Mouse (Mus musculus) neural tube, embryonic 15.5 days (tissue): ENCODE results near the gene Plcxd1. TPM values are rescaled to one million over a fixed set of nuclear protein-coding genes. Genes with fewer than 3 reads are reported as not detected.
"Not testable (repeated sequence)": the region's sequence is repeated elsewhere in the genome, so short reads cannot be mapped to it uniquely, and the experiment has no call there.

Experiments
- ATAC-seq: fragments of 200-750 bp; cut with Nextera tagmentation; 2 replicates; pipeline ENCODE4 v1.8.0; 2017; ENCODE audit warnings: mild to moderate bottlenecking, moderate TSS enrichment, moderate library complexity; ENCODE audit not compliant: low FRiP score
- H3K27ac ChIP-seq: fragments of 300-500 bp; sonication (generic); replicated peaks from 2 replicates; pipeline ENCODE4 v1.5.1; 2015; ENCODE audit warnings: mild to moderate bottlenecking, inconsistent platforms
- H3K27me3 ChIP-seq: fragments of 300-500 bp; sonication (generic); replicated peaks from 2 replicates; pipeline ENCODE4 v1.6.1; 2015; ENCODE audit warnings: inconsistent platforms
- H3K36me3 ChIP-seq: fragments of 300-500 bp; sonication (generic); 2 replicates; pipeline ENCODE4 v1.6.1; 2015; ENCODE audit warnings: inconsistent platforms
- H3K4me1 ChIP-seq: fragments of 300-500 bp; sonication (generic); 2 replicates; pipeline ENCODE4 v1.6.1; 2015; ENCODE audit warnings: inconsistent platforms
- H3K4me2 ChIP-seq: fragments of 300-500 bp; sonication (generic); 2 replicates; pipeline ENCODE4 v1.6.1; 2015; ENCODE audit warnings: inconsistent platforms, mild to moderate bottlenecking, moderate library complexity
- H3K4me3 ChIP-seq: fragments of 300-500 bp; sonication (generic); replicated peaks from 2 replicates; pipeline ENCODE4 v1.5.1; 2015; ENCODE audit warnings: mild to moderate bottlenecking, inconsistent platforms
- H3K9ac ChIP-seq: fragments of 300-500 bp; sonication (generic); replicated peaks from 2 replicates; pipeline ENCODE4 v1.6.1; 2015; ENCODE audit warnings: mild to moderate bottlenecking, inconsistent platforms
- H3K9me3 ChIP-seq: fragments of 300-500 bp; sonication (generic); replicated peaks from 2 replicates; pipeline ENCODE4 v1.6.1; 2016; ENCODE audit warnings: inconsistent platforms
- WGBS: fragments of 180-500 bp; shearing (Covaris S2); methylation state at CpG from one replicate; pipeline ENCODE4 v1.1.7; 2015; ENCODE audit warnings: mixed read lengths; 5-methylcytosine and 5-hydroxymethylcytosine counted together
- polyA plus RNA-seq: library from polyadenylated mRNA; unstranded; fragments of >200 nt; fragmentation: Nextera tagmentation; extraction: Ambion mirVana; gene quantifications from 2 replicates; pipeline ENCODE4 v1.2.1, GENCODE M21; 2015

The Plcxd1 gene
- 6.4 and 7.5 TPM in 2 replicates for polyA plus RNA-seq

- 8% methylated on average over 25 of the region's 25 CpGs for WGBS
- Histone ChIP-seq H3K4me1 (peaks cover 27% of the 10 kb centered on the region), H3K36me3 (peaks cover 26% of the 10 kb centered on the region), H3K9me3 (no peaks in the 10 kb centered on the region), H3K27ac (no peak within 1 kb of the TSS), H3K4me3 (peak within 1 kb of the TSS; percentile 44), H3K9ac (peak within 1 kb of the TSS; percentile 50), H3K4me2 (peak within 1 kb of the TSS; percentile 86), H3K27me3 (no peaks in the 10 kb centered on the region)
- no peak for ATAC-seq
Observed at GRCm38 (mm10) chr5:110099656-110100580, at the start of gene Plcxd1. Gene Plcxd1, plus strand, starts transcription at chr5:110099969.

GRCm38 (mm10) chr5:110057637-110058408 lies 41.9 kb upstream of the Plcxd1 start:
- H3K4me2 ChIP-seq = peak overlapping the region; percentile 65
- ATAC-seq = peak; percentile 98
- WGBS = 2% methylated on average over 19 of the region's 19 CpGs

GRCm38 (mm10) chr5:110072413-110072812 lies 27.4 kb upstream of the Plcxd1 start, which contains the start of gene Gm17655:
Gene Gm17655, minus strand, starts transcription at chr5:110072513.
- H3K9ac ChIP-seq, H3K27me3 ChIP-seq, H3K36me3 ChIP-seq, H3K4me3 ChIP-seq, H3K27ac ChIP-seq, ATAC-seq, H3K4me1 ChIP-seq, H3K4me2 ChIP-seq: not testable (repeated sequence)
- WGBS = 92% methylated on average over 2 of the region's 2 CpGs
- peaks cover 26% of the 10 kb centered on the region for H3K9me3 ChIP-seq

More at GRCm38 (mm10) chr5:110057637-110058408, 41.9 kb upstream of the Plcxd1 start:
- peak overlapping the region; percentile 50 for H3K9ac ChIP-seq
- no peaks in the 10 kb centered on the region for H3K36me3 ChIP-seq
- H3K27me3 ChIP-seq = no peaks in the 10 kb centered on the region
- no peaks in the 10 kb centered on the region; the same call in 1 of the 2 replicates for H3K9me3 ChIP-seq
- H3K4me3 ChIP-seq = peak overlapping the region; percentile 57
- peaks cover 4% of the 10 kb centered on the region for H3K4me1 ChIP-seq
- peak overlapping the region; percentile 73; the same call in 1 of the 2 replicates for H3K27ac ChIP-seq

- H3K27ac ChIP-seq = no peak overlapping the region
- H3K4me1 ChIP-seq = no peaks in the 10 kb centered on the region
- H3K27me3 ChIP-seq = no peaks in the 10 kb centered on the region
- no peak overlapping the region for H3K9ac ChIP-seq
- H3K36me3 ChIP-seq = 0 out of 2 replicates have a peak, but pooled peaks cover 5% of the 10 kb centered on the region
- H3K4me3 ChIP-seq = no peak overlapping the region
- H3K9me3 ChIP-seq = peaks cover 23% of the 10 kb centered on the region; the same call in 1 of the 2 replicates
- ATAC-seq = no peak
- WGBS = 91% methylated on average over 4 of the region's 4 CpGs
- H3K4me2 ChIP-seq = no peak overlapping the region
Observed at GRCm38 (mm10) chr5:110082961-110083360, 16.8 kb upstream of the Plcxd1 start.

- ATAC-seq = no peak
- Histone ChIP-seq H3K4me1 (no peaks in the 10 kb centered on the region), H3K36me3 (no peaks in the 10 kb centered on the region), H3K4me3 (no peak overlapping the region), H3K4me2 (no peak overlapping the region), H3K9ac (no peak overlapping the region), H3K27ac (no peak overlapping the region), H3K27me3 (no peaks in the 10 kb centered on the region), H3K9me3 (0 out of 2 replicates have a peak, but pooled peaks cover 3% of the 10 kb centered on the region)
- whole genome bisulfite sequencing = 40% methylated on average over 14 of the region's 14 CpGs
Observed at GRCm38 (mm10) chr5:110086161-110086866, 13.5 kb upstream of the Plcxd1 start.

- no peak overlapping the region for H3K4me2 ChIP-seq
- H3K4me1 ChIP-seq = peaks cover 8% of the 10 kb centered on the region
- no peak for ATAC-seq
- H3K27me3 ChIP-seq = no peaks in the 10 kb centered on the region
- no peaks in the 10 kb centered on the region for H3K9me3 ChIP-seq
- WGBS = 81% methylated on average over 2 of the region's 2 CpGs
- H3K9ac ChIP-seq = no peak overlapping the region
- H3K27ac ChIP-seq = no peak overlapping the region
- H3K36me3 ChIP-seq = no peaks in the 10 kb centered on the region
- H3K4me3 ChIP-seq = no peak overlapping the region
Observed at GRCm38 (mm10) chr5:110091546-110091945, 8.2 kb upstream of the Plcxd1 start.

- H3K4me3 ChIP-seq = peak within 1 kb of the TSS; percentile 54
- H3K27me3 ChIP-seq = no peaks in the 10 kb centered on the region
- H3K9ac ChIP-seq = peak within 1 kb of the TSS; percentile 54
- no peaks in the 10 kb centered on the region for H3K36me3 ChIP-seq
- H3K27ac ChIP-seq = peak within 1 kb of the TSS; percentile 73
- peaks cover 8% of the 10 kb centered on the region for H3K4me1 ChIP-seq
- 2% methylated on average over 25 of the region's 25 CpGs for WGBS
- no peaks in the 10 kb centered on the region for H3K9me3 ChIP-seq
- H3K4me2 ChIP-seq = peak within 1 kb of the TSS; percentile 88
- peak; percentile 95 for ATAC-seq
Observed at GRCm38 (mm10) chr5:110094030-110094846, 5.5 kb upstream of the Plcxd1 start, which contains the start of gene Gm35315. Gene Gm35315, minus strand, starts transcription at chr5:110094420.

- H3K9me3 ChIP-seq = no peaks in the 10 kb centered on the region
- no peaks in the 10 kb centered on the region for H3K27me3 ChIP-seq
- peaks cover 8% of the 10 kb centered on the region for H3K4me1 ChIP-seq
- no peaks in the 10 kb centered on the region for H3K36me3 ChIP-seq
- H3K4me3 ChIP-seq = peak overlapping the region; percentile 54
- WGBS = 9% methylated on average over 4 of the region's 4 CpGs
- H3K27ac ChIP-seq = peak overlapping the region; percentile 73
- ATAC-seq = peak; percentile 18; the same call in 1 of the 2 replicates
- peak overlapping the region; percentile 54 for H3K9ac ChIP-seq
- peak overlapping the region; percentile 88 for H3K4me2 ChIP-seq
Observed at GRCm38 (mm10) chr5:110094847-110095213, 4.9 kb upstream of the Plcxd1 start.

GRCm38 (mm10) chr5:110098991-110099477 lies 735 bp upstream of the Plcxd1 start:
- Histone ChIP-seq H3K9me3 (no peaks in the 10 kb centered on the region), H3K9ac (no peak overlapping the region), H3K27me3 (no peaks in the 10 kb centered on the region), H3K4me3 (no peak overlapping the region), H3K36me3 (peaks cover 17% of the 10 kb centered on the region), H3K4me1 (peaks cover 32% of the 10 kb centered on the region), H3K27ac (no peak overlapping the region), H3K4me2 (no peak overlapping the region)
- ATAC-seq = no peak
- WGBS = 33% methylated on average over 1 of the region's 1 CpGs

- H3K27ac ChIP-seq = no peak overlapping the region
- peaks cover 30% of the 10 kb centered on the region for H3K4me1 ChIP-seq
- peak overlapping the region; percentile 50 for H3K9ac ChIP-seq
- no peaks in the 10 kb centered on the region for H3K9me3 ChIP-seq
- ATAC-seq = peak; percentile 34
- WGBS = 1% methylated on average over 36 of the region's 37 CpGs
- peak overlapping the region; percentile 44 for H3K4me3 ChIP-seq
- H3K36me3 ChIP-seq = peaks cover 38% of the 10 kb centered on the region
- peak overlapping the region; percentile 86 for H3K4me2 ChIP-seq
- no peaks in the 10 kb centered on the region for H3K27me3 ChIP-seq
Observed at GRCm38 (mm10) chr5:110100921-110101631, 1.3 kb downstream of the Plcxd1 start.
